Mouse (Mus musculus): Measurements from ENCODE around the gene Etv6.

GRCm38 (mm10) chr6:134248720-134249119 is 213.2 kb downstream of the Etv6 start:
- TF ChIP-seq POLR2A (IDR thresholded peaks at IDR 0.05; ENCODE audit: control insufficient read depth, low read depth, low read length) (0 out of 2 replicates have a peak, but pooled peaks have one; percentile 33), CTCF (IDR thresholded peaks at IDR 0.05; ENCODE audit: control insufficient read depth, insufficient read depth, insufficient replicate concordance, low read depth, low read length) (no peak)

All from testis, adult 2 months (tissue).